Mouse (Mus musculus) kidney, adult 2 months (tissue): ENCODE measurements around the gene Mrpl47.
A peak's percentile ranks its signal among the peaks of the same experiment; 100 is the strongest.

ENCODE experiments used
- CTCF ChIP-seq: fragments of 200-500 bp; conservative IDR thresholded peaks from 2 replicates; pipeline ENCODE4 v1.5.1; 2011; ENCODE audit warnings: low read depth, mild to moderate bottlenecking, control low read depth, low read length, moderate library complexity, mixed read lengths; ENCODE audit not compliant: insufficient read depth, insufficient read length
- POLR2A ChIP-seq: fragments of 200-500 bp; IDR thresholded peaks from one replicate; pipeline ENCODE4 v1.6.1; 2011; ENCODE audit warnings: low read depth, low read length, control low read depth

- no peak for TF ChIP-seq POLR2A
- TF ChIP-seq CTCF, result peak; percentile 96
Measured at GRCm38 (mm10) chr3:32698228-32698863, 39.1 kb downstream of the Mrpl47 start.
